Mouse (Mus musculus): ENCODE data around the gene C3ar1. TPM values are rescaled to one million over a fixed set of nuclear protein-coding genes. Genes with fewer than 3 reads are reported as not detected.
A peak's percentile ranks its signal among the peaks of the same experiment; 100 is the strongest.

C3ar1 gene
- polyA plus RNA-seq, 1 experiment from 2014 or later: 1.9 TPM

DNA sequence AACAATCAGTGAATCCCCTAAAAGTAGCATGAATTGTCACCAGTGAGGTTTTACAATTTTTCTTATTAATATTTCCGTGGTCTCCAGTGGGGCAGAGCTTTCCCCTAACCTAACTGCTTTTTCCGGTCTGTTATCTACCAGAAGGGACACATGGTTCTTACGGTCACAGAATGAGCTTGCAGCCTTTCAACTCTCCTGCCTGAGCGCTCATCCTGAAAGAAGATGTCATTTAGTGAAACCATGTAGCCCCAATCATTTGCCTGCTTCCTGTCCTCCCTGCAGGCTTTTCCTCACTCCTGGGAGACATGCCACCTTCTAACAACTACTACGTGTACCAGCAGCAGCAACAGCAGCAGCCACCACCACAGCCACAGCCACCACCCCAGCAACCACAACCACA is 18.4 kb downstream of the C3ar1 start:
- Histone ChIP-seq H3K4me1 (replicated peaks; ENCODE audit: control insufficient read depth, insufficient read depth, low read length) (no peaks in the 10 kb centered on the region), H3K9me3 (ENCODE audit: control insufficient read depth, low read length) (no peaks in the 10 kb centered on the region), H3K9ac (no peak overlapping the region), H3K27me3 (ENCODE audit: control insufficient read depth, insufficient read depth, low read length) (no peaks in the 10 kb centered on the region), H3K4me3 (replicated peaks; ENCODE audit: low read length) (no peak overlapping the region), H3K27ac (no peak overlapping the region), H3K36me3 (replicated peaks; ENCODE audit: control insufficient read depth, insufficient read depth) (peaks cover 83% of the 10 kb centered on the region), H3K4me2 (replicated peaks) (no peak overlapping the region)
- ATAC-seq (ENCODE audit: low FRiP score): no peak
- WGBS: 84% methylated on average over 5 of the region's 5 CpGs
- no peak for DNase-seq (ENCODE audit: low spot score)

GRCm38 (mm10) chr6:122836974-122837373 is 19.0 kb downstream of the C3ar1 start:
- Histone ChIP-seq H3K9ac (no peak overlapping the region), H3K27ac (no peak overlapping the region), H3K4me3 (replicated peaks; ENCODE audit: low read length) (no peak overlapping the region), H3K9me3 (ENCODE audit: control insufficient read depth, low read length) (no peaks in the 10 kb centered on the region), H3K36me3 (replicated peaks; ENCODE audit: control insufficient read depth, insufficient read depth) (peaks cover 87% of the 10 kb centered on the region), H3K4me1 (replicated peaks; ENCODE audit: control insufficient read depth, insufficient read depth, low read length) (no peaks in the 10 kb centered on the region), H3K4me2 (replicated peaks) (no peak overlapping the region), H3K27me3 (ENCODE audit: control insufficient read depth, insufficient read depth, low read length) (no peaks in the 10 kb centered on the region)
- WGBS: 92% methylated on average over 3 of the region's 3 CpGs
- DNase-seq (ENCODE audit: low spot score) (no peak), ATAC-seq (ENCODE audit: low FRiP score) (no peak)

GRCm38 (mm10) chr6:122834365-122834764 is 21.6 kb downstream of the C3ar1 start:
- ATAC-seq (ENCODE audit: low FRiP score) (no peak), DNase-seq (ENCODE audit: low spot score) (no peak)

GRCm38 (mm10) chr6:122832880-122833279 is 23.1 kb downstream of the C3ar1 start:
- no peak overlapping the region for H3K9ac ChIP-seq
- H3K9me3 ChIP-seq (ENCODE audit: control insufficient read depth, low read length): no peaks in the 10 kb centered on the region
- no peak for ATAC-seq (ENCODE audit: low FRiP score)
- no peak for DNase-seq (ENCODE audit: low spot score)
- no peaks in the 10 kb centered on the region for H3K27me3 ChIP-seq (ENCODE audit: control insufficient read depth, insufficient read depth, low read length)
- no peak overlapping the region for H3K27ac ChIP-seq
- H3K4me2 ChIP-seq (replicated peaks): no peak overlapping the region
- H3K36me3 ChIP-seq (replicated peaks; ENCODE audit: control insufficient read depth, insufficient read depth): peaks cover 63% of the 10 kb centered on the region
- 89% methylated on average over 7 of the region's 7 CpGs for WGBS
- H3K4me1 ChIP-seq (replicated peaks; ENCODE audit: control insufficient read depth, insufficient read depth, low read length): no peaks in the 10 kb centered on the region
- H3K4me3 ChIP-seq (replicated peaks; ENCODE audit: low read length): no peak overlapping the region

More at GRCm38 (mm10) chr6:122834365-122834764, 21.6 kb downstream of the C3ar1 start:
- Histone ChIP-seq H3K4me3 (replicated peaks; ENCODE audit: low read length) (no peak overlapping the region), H3K9me3 (ENCODE audit: control insufficient read depth, low read length) (no peaks in the 10 kb centered on the region), H3K4me1 (replicated peaks; ENCODE audit: control insufficient read depth, insufficient read depth, low read length) (no peaks in the 10 kb centered on the region), H3K4me2 (replicated peaks) (no peak overlapping the region), H3K27ac (no peak overlapping the region), H3K9ac (no peak overlapping the region), H3K27me3 (ENCODE audit: control insufficient read depth, insufficient read depth, low read length) (no peaks in the 10 kb centered on the region), H3K36me3 (replicated peaks; ENCODE audit: control insufficient read depth, insufficient read depth) (peaks cover 71% of the 10 kb centered on the region)
- WGBS: 66% methylated on average over 4 of the region's 4 CpGs

DNA sequence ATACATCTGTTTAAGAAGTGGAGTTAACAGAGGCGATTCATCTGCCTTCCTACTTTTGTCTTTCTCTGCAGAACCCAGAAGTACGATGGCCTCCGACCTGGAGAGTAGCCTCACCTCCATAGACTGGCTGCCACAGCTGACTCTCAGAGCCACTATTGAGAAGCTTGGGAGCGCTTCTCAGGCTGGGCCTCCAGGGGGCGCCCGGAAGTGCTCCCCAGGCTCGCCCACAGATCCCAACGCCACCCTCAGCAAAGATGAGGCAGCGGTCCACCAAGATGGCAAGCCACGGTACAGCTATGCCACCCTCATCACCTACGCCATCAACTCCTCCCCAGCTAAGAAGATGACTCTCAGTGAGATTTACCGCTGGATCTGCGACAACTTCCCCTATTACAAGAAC is 27.9 kb downstream of the C3ar1 start:
- DNase-seq (ENCODE audit: low spot score) (no peak), ATAC-seq (ENCODE audit: low FRiP score) (no peak)
- no peaks in the 10 kb centered on the region for H3K27me3 ChIP-seq (ENCODE audit: control insufficient read depth, insufficient read depth, low read length)
- H3K36me3 ChIP-seq (replicated peaks; ENCODE audit: control insufficient read depth, insufficient read depth): peaks cover 27% of the 10 kb centered on the region
- no peak overlapping the region for H3K4me2 ChIP-seq (replicated peaks)
- H3K27ac ChIP-seq: no peak overlapping the region
- no peaks in the 10 kb centered on the region for H3K9me3 ChIP-seq (ENCODE audit: control insufficient read depth, low read length)
- 42% methylated on average over 13 of the region's 13 CpGs for WGBS
- no peak overlapping the region for H3K4me3 ChIP-seq (replicated peaks; ENCODE audit: low read length)
- no peak overlapping the region for H3K9ac ChIP-seq
- peaks cover 17% of the 10 kb centered on the region for H3K4me1 ChIP-seq (replicated peaks; ENCODE audit: control insufficient read depth, insufficient read depth, low read length)

- 6% methylated on average over 25 of the region's 29 CpGs for WGBS
- peak; percentile 64; the same call in 1 of the 2 replicates for ATAC-seq (ENCODE audit: low FRiP score)
Measured at GRCm38 (mm10) chr6:122825923-122826742, 29.8 kb downstream of the C3ar1 start.

DNA sequence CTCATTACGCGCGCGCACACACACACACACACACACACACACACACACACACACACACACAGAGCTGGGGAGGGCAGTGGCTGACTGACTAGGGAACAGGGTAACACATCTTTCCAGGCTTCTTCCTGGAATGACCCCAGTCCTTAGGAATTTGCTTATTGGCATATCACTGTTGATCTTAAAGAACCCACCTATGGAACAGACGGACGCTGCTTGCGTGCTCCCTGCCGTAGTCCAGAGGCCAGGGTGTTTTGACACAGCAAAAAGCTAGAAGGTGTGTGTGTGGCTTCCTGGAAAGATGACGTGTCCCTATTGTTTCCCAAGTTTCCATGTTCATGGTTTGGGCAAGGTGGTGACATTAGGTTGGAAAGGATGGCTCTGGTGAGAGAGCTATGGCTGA is 30.8 kb downstream of the C3ar1 start:
- H3K9ac ChIP-seq: no peak overlapping the region
- H3K4me1 ChIP-seq (replicated peaks; ENCODE audit: control insufficient read depth, insufficient read depth, low read length): peaks cover 41% of the 10 kb centered on the region
- no peak for ATAC-seq (ENCODE audit: low FRiP score)
- no peak overlapping the region for H3K4me3 ChIP-seq (replicated peaks; ENCODE audit: low read length)
- no peak for DNase-seq (ENCODE audit: low spot score)
- no peaks in the 10 kb centered on the region for H3K9me3 ChIP-seq (ENCODE audit: control insufficient read depth, low read length)
- no peak overlapping the region for H3K27ac ChIP-seq
- H3K4me2 ChIP-seq (replicated peaks): peak overlapping the region; percentile 70; the same call in 1 of the 2 replicates
- H3K27me3 ChIP-seq (ENCODE audit: control insufficient read depth, insufficient read depth, low read length): no peaks in the 10 kb centered on the region
- peaks cover 15% of the 10 kb centered on the region for H3K36me3 ChIP-seq (replicated peaks; ENCODE audit: control insufficient read depth, insufficient read depth)
- 88% methylated on average over 9 of the region's 9 CpGs for WGBS

More at GRCm38 (mm10) chr6:122825923-122826742, 29.8 kb downstream of the C3ar1 start:
- peak; percentile 55 for DNase-seq (ENCODE audit: low spot score)
- no peaks in the 10 kb centered on the region for H3K27me3 ChIP-seq (ENCODE audit: control insufficient read depth, insufficient read depth, low read length)
- H3K4me1 ChIP-seq (replicated peaks; ENCODE audit: control insufficient read depth, insufficient read depth, low read length): peaks cover 31% of the 10 kb centered on the region
- no peaks in the 10 kb centered on the region for H3K9me3 ChIP-seq (ENCODE audit: control insufficient read depth, low read length)
- H3K36me3 ChIP-seq (replicated peaks; ENCODE audit: control insufficient read depth, insufficient read depth): peaks cover 15% of the 10 kb centered on the region
- peak overlapping the region; percentile 61 for H3K9ac ChIP-seq
- H3K27ac ChIP-seq: 0 out of 2 replicates have a peak overlapping the region, but pooled peaks have one; percentile 20
- peak overlapping the region; percentile 70 for H3K4me2 ChIP-seq (replicated peaks)
- peak overlapping the region; percentile 31 for H3K4me3 ChIP-seq (replicated peaks; ENCODE audit: low read length)

- no peaks in the 10 kb centered on the region for H3K9me3 ChIP-seq (ENCODE audit: control insufficient read depth, low read length)
- H3K4me3 ChIP-seq (replicated peaks; ENCODE audit: low read length): no peak overlapping the region
- no peak overlapping the region for H3K27ac ChIP-seq
- H3K9ac ChIP-seq: no peak overlapping the region
- H3K27me3 ChIP-seq (ENCODE audit: control insufficient read depth, insufficient read depth, low read length): no peaks in the 10 kb centered on the region
- H3K4me2 ChIP-seq (replicated peaks): no peak overlapping the region
- H3K4me1 ChIP-seq (replicated peaks; ENCODE audit: control insufficient read depth, insufficient read depth, low read length): peaks cover 41% of the 10 kb centered on the region
- no peak for DNase-seq (ENCODE audit: low spot score)
- H3K36me3 ChIP-seq (replicated peaks; ENCODE audit: control insufficient read depth, insufficient read depth): peaks cover 4% of the 10 kb centered on the region
- WGBS: 69% methylated on average over 10 of the region's 10 CpGs
- ATAC-seq (ENCODE audit: low FRiP score): no peak
Measured at GRCm38 (mm10) chr6:122824086-122824485, 31.9 kb downstream of the C3ar1 start.

DNA sequence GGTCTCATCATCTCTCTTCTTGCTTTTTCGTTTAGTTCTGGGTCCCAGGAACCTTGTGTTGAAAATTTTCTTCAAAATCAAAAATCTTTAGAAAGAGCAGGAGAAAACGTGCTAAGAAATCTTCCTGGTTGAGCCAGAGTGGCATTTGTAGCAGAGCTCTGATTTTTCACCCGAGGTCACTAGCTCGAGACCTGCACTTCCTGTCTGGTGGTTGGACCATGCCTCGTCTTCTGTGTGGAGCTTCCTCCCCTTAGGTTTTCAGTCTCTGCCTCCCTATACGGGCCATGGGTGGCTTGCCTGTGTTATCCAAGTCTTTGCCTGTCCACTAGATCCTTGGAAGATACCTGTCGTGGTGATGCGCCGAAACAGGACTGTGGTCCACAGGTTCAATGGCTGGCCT is 34.1 kb downstream of the C3ar1 start:
- Histone ChIP-seq H3K4me3 (replicated peaks; ENCODE audit: low read length) (peak overlapping the region; percentile 85; the same call in 1 of the 2 replicates), H3K27ac (no peak overlapping the region), H3K9me3 (ENCODE audit: control insufficient read depth, low read length) (no peaks in the 10 kb centered on the region), H3K4me1 (replicated peaks; ENCODE audit: control insufficient read depth, insufficient read depth, low read length) (peaks cover 41% of the 10 kb centered on the region), H3K4me2 (replicated peaks) (peak overlapping the region; percentile 90), H3K9ac (peak overlapping the region; percentile 81; the same call in 1 of the 2 replicates), H3K36me3 (replicated peaks; ENCODE audit: control insufficient read depth, insufficient read depth) (no peaks in the 10 kb centered on the region), H3K27me3 (ENCODE audit: control insufficient read depth, insufficient read depth, low read length) (no peaks in the 10 kb centered on the region)
- WGBS: 84% methylated on average over 9 of the region's 9 CpGs
- peak; percentile 18 for DNase-seq (ENCODE audit: low spot score)
- no peak for ATAC-seq (ENCODE audit: low FRiP score)
